Mouse (Mus musculus) thymus, adult 2 months (tissue): ENCODE data around the gene H2al1m. TPM values are rescaled to one million over a fixed set of nuclear protein-coding genes. Genes with fewer than 3 reads are reported as not detected.
"Not testable (repeated sequence)": the region's sequence is repeated elsewhere in the genome, so short reads cannot be mapped to it uniquely, and the experiment has no call there.

Experiments
- DNase-seq: peaks from one replicate; pipeline ENCODE4 v3.0.0; 2021
- H3K27ac ChIP-seq: fragments of 200-500 bp; 2 replicates; pipeline ENCODE4 v1.5.1; 2012; ENCODE audit warnings: low read length, control low read depth; ENCODE audit not compliant: control insufficient read depth, insufficient read depth
- H3K27me3 ChIP-seq: fragments of 200-500 bp; 2 replicates; pipeline ENCODE4 v1.6.1; 2012; ENCODE audit warnings: mild to moderate bottlenecking, low read length, moderate library complexity, mixed read lengths; ENCODE audit not compliant: control insufficient read depth, insufficient read depth
- H3K36me3 ChIP-seq: fragments of 200-500 bp; 2 replicates; pipeline ENCODE4 v1.6.1; 2012; ENCODE audit warnings: mild to moderate bottlenecking, low read length, moderate library complexity; ENCODE audit not compliant: control insufficient read depth, insufficient read depth
- H3K4me1 ChIP-seq: fragments of 200-500 bp; replicated peaks from 2 replicates; pipeline ENCODE4 v1.6.1; 2012; ENCODE audit warnings: low read length; ENCODE audit not compliant: control insufficient read depth, insufficient read depth
- H3K4me3 ChIP-seq: fragments of 200-500 bp; 2 replicates; pipeline ENCODE4 v1.5.1; 2012; ENCODE audit warnings: mild to moderate bottlenecking, low read length, control low read depth, moderate library complexity; ENCODE audit not compliant: control insufficient read depth, insufficient read depth
- CTCF ChIP-seq: fragments of 200-500 bp; IDR thresholded peaks from 2 replicates; pipeline ENCODE4 v1.5.1; 2012; ENCODE audit warnings: mild to moderate bottlenecking, control low read depth, low read length, moderate library complexity, borderline replicate concordance; ENCODE audit not compliant: control insufficient read depth, poor library complexity, insufficient read depth; ENCODE audit errors: extremely low read depth
- POLR2A ChIP-seq: fragments of 200-500 bp; IDR thresholded peaks from 2 replicates; pipeline ENCODE4 v1.6.1; 2012; ENCODE audit warnings: mild to moderate bottlenecking, low read length, control low read depth, moderate library complexity; ENCODE audit not compliant: control insufficient read depth, poor library complexity, insufficient read depth; ENCODE audit errors: extremely low read depth
- WGBS: fragments of 180-500 bp; shearing (Covaris S2); methylation state at CpG from one replicate; pipeline ENCODE4 v1.1.7; 2018; 5-methylcytosine and 5-hydroxymethylcytosine counted together
- polyA plus RNA-seq: library from polyadenylated mRNA; depleted of rRNA; stranded (reverse); fragments of >200 nt; gene quantifications from 2 replicates; pipeline ENCODE4 v1.2.3, GENCODE M21; 2012; rRNA removed

The H2al1m gene
- 0.42 and 0.57 TPM in 2 replicates for polyA plus RNA-seq

DNA sequence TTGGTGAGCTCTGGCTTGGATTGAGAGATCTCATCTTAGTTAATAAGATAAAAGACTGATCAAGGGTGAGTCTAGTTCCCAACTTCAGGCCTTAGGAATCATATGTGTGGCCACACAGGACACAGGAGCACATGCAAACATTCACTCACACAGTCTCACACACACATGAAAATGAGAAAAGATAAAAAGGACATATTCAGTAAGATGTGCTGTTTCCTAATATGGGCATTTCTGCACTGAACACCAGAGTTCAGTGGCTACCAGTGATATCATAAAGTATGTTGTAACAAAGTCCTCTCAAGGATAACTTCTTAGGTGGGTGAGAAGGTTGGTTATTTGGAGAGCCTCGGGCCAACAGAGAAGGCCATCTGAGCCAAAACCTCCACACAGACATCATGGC, at the start of gene H2al1m:
H2al1m (plus strand) TSS at position 301 of the 400 bp plus-strand sequence.
- no CpG with 5 or more reads among the region's 1 CpGs for WGBS

DNA sequence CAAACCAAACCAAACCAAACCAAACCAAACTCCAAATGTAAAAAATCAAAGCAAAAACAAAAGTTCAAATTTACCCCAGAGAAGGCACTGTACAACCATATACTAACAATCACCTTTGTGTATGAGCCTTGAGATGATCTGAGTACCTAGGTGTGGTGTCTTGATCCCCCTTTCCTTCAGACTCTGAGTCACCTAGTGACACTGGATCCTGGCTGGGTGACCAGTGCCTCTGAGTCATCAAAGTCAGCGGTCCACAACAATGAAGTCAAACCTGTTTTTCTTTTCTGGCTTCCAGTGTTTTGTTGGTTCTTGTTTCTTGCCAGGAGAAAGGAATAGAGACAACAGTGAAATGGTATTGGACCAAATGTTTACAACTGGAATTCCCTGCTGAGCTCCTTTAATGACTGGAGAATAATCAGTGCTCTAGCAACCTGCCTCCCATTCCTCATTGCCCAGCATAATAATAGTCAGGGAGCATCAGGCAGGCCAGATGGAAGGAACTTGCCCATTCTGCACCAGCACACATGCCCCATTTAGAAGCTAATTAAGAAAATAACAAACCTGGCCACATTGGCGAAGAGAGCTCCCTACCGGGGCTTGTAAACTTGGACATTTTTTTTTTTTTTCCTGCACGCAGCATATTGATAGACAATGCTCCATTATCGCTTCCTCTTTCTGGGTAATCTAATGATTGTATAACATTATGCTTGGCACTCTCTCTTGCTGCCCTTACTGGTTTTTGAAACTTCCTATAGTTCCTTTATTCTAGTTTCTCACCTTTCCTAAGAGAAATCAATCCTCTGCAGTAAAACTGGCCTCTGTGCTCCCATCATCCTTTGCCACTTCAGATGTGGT, 42.6 kb upstream of the H2al1m start:
- 90% methylated on average over 5 of the region's 5 CpGs for WGBS
- H3K27me3 ChIP-seq: no peaks in the 10 kb centered on the region
- TF ChIP-seq CTCF: no peak
- no peak overlapping the region for H3K27ac ChIP-seq
- DNase-seq: no peak
- H3K4me1 ChIP-seq: no peaks in the 10 kb centered on the region
- no peak overlapping the region for H3K4me3 ChIP-seq
- H3K36me3 ChIP-seq: no peaks in the 10 kb centered on the region

More for the DNA sequence above, at the start of gene H2al1m:
- not testable (repeated sequence) for H3K27ac ChIP-seq, DNase-seq, H3K4me3 ChIP-seq, H3K27me3 ChIP-seq, H3K36me3 ChIP-seq, H3K4me1 ChIP-seq

GRCm38 (mm10) chrX:9243381-9243864, 40.1 kb upstream of the H2al1m start:
- Histone ChIP-seq H3K4me3 (no peak overlapping the region), H3K4me1 (no peaks in the 10 kb centered on the region), H3K27me3 (no peaks in the 10 kb centered on the region), H3K36me3 (no peaks in the 10 kb centered on the region), H3K27ac (no peak overlapping the region)
- no peak for TF ChIP-seq POLR2A
- no peak for DNase-seq
- 44% methylated on average over 8 of the region's 8 CpGs for WGBS

DNA sequence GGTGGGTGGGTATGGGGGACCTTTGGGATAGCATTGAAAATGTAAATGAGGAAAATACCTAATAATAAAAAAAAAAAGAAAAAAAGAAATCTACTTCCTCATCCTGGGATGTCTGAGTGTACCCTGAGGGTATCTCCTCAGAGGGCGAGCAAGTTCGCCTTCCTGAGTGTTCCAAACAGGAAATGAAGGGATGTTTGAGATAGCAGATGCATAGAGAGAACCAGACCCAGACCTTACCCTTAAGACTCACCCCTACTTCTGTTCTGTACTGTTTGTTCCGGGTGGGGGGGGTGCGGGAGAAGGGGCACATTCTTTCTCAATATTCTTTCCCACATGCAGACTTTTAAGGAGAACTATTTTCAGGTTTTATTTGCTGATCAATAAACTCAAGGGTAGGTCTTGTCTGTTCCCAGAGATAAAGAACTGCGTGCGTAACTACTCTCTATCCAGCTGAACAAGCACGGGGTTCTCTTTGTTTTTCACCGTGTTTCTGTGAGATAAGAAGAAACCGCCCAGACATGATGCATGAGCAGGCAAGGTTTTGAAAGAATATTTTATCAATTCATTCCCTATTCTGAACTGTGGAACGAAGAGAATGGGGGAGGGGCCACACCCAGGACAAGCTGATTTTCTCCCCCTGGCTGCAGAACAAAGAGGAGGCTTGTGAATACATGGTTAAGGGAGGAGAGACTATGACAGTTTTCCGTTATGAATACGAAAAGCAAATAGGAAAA, 38.8 kb upstream of the H2al1m start:
- H3K4me1 ChIP-seq: no peaks in the 10 kb centered on the region
- no peak overlapping the region for H3K4me3 ChIP-seq
- TF ChIP-seq POLR2A: no peak
- no peak for TF ChIP-seq CTCF
- H3K36me3 ChIP-seq: no peaks in the 10 kb centered on the region
- no peak overlapping the region for H3K27ac ChIP-seq
- no peak for DNase-seq
- H3K27me3 ChIP-seq: no peaks in the 10 kb centered on the region
- 53% methylated on average over 12 of the region's 12 CpGs for WGBS

- 92% methylated on average over 5 of the region's 5 CpGs for WGBS
- Histone ChIP-seq H3K27ac (no peak overlapping the region), H3K4me3 (no peak overlapping the region), H3K27me3 (no peaks in the 10 kb centered on the region), H3K4me1 (no peaks in the 10 kb centered on the region), H3K36me3 (no peaks in the 10 kb centered on the region)
- DNase-seq: no peak
- TF ChIP-seq POLR2A (no peak), CTCF (no peak)
These were observed 34.7 kb upstream of the H2al1m start for GRCm38 (mm10) chrX:9248911-9249310.

DNA sequence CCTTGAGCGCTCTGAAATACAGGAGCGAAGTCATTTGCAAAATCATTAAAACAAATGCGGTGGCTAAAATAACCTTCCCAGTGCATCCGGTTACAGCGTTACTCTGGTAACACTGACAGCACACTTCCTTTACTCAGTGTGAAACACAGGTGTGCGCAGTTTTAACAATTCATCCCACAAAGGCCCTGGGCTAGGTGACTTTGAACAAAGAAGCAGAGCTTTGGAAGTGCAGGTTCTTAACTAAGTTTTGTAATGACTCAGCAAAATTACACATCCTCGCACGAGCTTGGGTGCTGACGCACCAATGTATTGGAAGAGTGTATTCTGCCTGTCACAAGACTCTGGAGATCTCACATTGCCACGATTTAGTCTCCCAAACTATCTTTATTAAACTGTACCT, 29.6 kb upstream of the H2al1m start:
- Histone ChIP-seq H3K27ac (no peak overlapping the region), H3K27me3 (no peaks in the 10 kb centered on the region), H3K36me3 (no peaks in the 10 kb centered on the region), H3K4me3 (no peak overlapping the region), H3K4me1 (no peaks in the 10 kb centered on the region)
- DNase-seq: no peak
- 11% methylated on average over 10 of the region's 10 CpGs for WGBS
- TF ChIP-seq CTCF (no peak), POLR2A (no peak)
